Mouse (Mus musculus) olfactory bulb, adult 2 months (tissue): ENCODE measurements around the gene Frem2. TPM values are rescaled to one million over a fixed set of nuclear protein-coding genes. Genes with fewer than 3 reads are reported as not detected.

Source experiments
- H3K27ac ChIP-seq: fragments of 200-500 bp; 2 replicates; pipeline ENCODE4 v1.5.1; 2012; ENCODE audit warnings: low read depth, low read length; ENCODE audit not compliant: insufficient read depth
- H3K4me1 ChIP-seq: fragments of 200-500 bp; 2 replicates; pipeline ENCODE4 v1.6.1; 2012; ENCODE audit warnings: low read length; ENCODE audit not compliant: control insufficient read depth, insufficient read depth
- H3K4me3 ChIP-seq: fragments of 200-500 bp; 2 replicates; pipeline ENCODE4 v1.5.1; 2012; ENCODE audit warnings: mild to moderate bottlenecking, low read depth, low read length, moderate library complexity; ENCODE audit not compliant: insufficient read depth
- CTCF ChIP-seq: fragments of 200-500 bp; IDR thresholded peaks from 2 replicates; pipeline ENCODE4 v1.5.1; 2012; ENCODE audit warnings: low read depth, mild to moderate bottlenecking, low read length, moderate library complexity; ENCODE audit not compliant: insufficient read depth
- POLR2A ChIP-seq: fragments of 200-500 bp; IDR thresholded peaks from 2 replicates; pipeline ENCODE4 v1.6.1; 2012; ENCODE audit warnings: mild to moderate bottlenecking, low read depth, low read length, moderate library complexity; ENCODE audit not compliant: insufficient read depth
- whole genome bisulfite sequencing: fragments of 180-500 bp; shearing (Covaris S2); methylation state at CpG from one replicate; pipeline ENCODE4 v1.1.7; 2018; 5-methylcytosine and 5-hydroxymethylcytosine counted together
- polyA plus RNA-seq: library from polyadenylated mRNA; stranded (reverse); fragments of >200 nt; gene quantifications from 2 replicates; pipeline ENCODE4 v1.2.4, GENCODE M21; 2012; ENCODE audit warnings: low replicate concordance; ENCODE audit not compliant: missing spikeins, insufficient read depth, insufficient read length

Frem2 gene
- polyA plus RNA-seq, 1 experiment = not detected

GRCm38 (mm10) chr3:53486561-53486960 lies 170.6 kb downstream of the Frem2 start:
- no peak overlapping the region for H3K4me3 ChIP-seq
- TF ChIP-seq CTCF (no peak), POLR2A (no peak)
- WGBS = 88% methylated on average over 10 of the region's 10 CpGs

GRCm38 (mm10) chr3:53483414-53484059 lies 173.6 kb downstream of the Frem2 start:
- 87% methylated on average over 8 of the region's 8 CpGs for WGBS
- H3K4me3 ChIP-seq = no peak overlapping the region
- H3K27ac ChIP-seq = no peak overlapping the region
- H3K4me1 ChIP-seq = no peaks in the 10 kb centered on the region
- TF ChIP-seq POLR2A (no peak), CTCF (no peak)

More at GRCm38 (mm10) chr3:53486561-53486960, 170.6 kb downstream of the Frem2 start:
- Histone ChIP-seq H3K4me1 (peaks cover 6% of the 10 kb centered on the region; the same call in 1 of the 2 replicates), H3K27ac (no peak overlapping the region)

- no peaks in the 10 kb centered on the region for H3K4me1 ChIP-seq
- WGBS = 94% methylated on average over 30 of the region's 30 CpGs
These were observed 178.6 kb downstream of the Frem2 start for GRCm38 (mm10) chr3:53478419-53479046.

GRCm38 (mm10) chr3:53477468-53477867 lies 179.7 kb downstream of the Frem2 start:
- Histone ChIP-seq H3K4me3 (no peak overlapping the region), H3K27ac (no peak overlapping the region), H3K4me1 (no peaks in the 10 kb centered on the region)
- WGBS = 74% methylated on average over 17 of the region's 17 CpGs
- no peak for TF ChIP-seq POLR2A
- TF ChIP-seq CTCF = no peak

More at GRCm38 (mm10) chr3:53478419-53479046, 178.6 kb downstream of the Frem2 start:
- Histone ChIP-seq H3K4me3 (no peak overlapping the region), H3K27ac (no peak overlapping the region)
- TF ChIP-seq POLR2A = no peak
- TF ChIP-seq CTCF = no peak

- no peak for TF ChIP-seq POLR2A
- peak; percentile 40; the same call in 1 of the 2 replicates for TF ChIP-seq CTCF
These were observed 181.3 kb downstream of the Frem2 start for GRCm38 (mm10) chr3:53475889-53476288.

GRCm38 (mm10) chr3:53474179-53474578 lies 183.0 kb downstream of the Frem2 start:
- TF ChIP-seq POLR2A = no peak
- no peak for TF ChIP-seq CTCF
- Histone ChIP-seq H3K4me1 (no peaks in the 10 kb centered on the region), H3K4me3 (no peak overlapping the region), H3K27ac (no peak overlapping the region)
- 57% methylated on average over 4 of the region's 4 CpGs for WGBS

More at GRCm38 (mm10) chr3:53475889-53476288, 181.3 kb downstream of the Frem2 start:
- Histone ChIP-seq H3K4me3 (no peak overlapping the region), H3K27ac (no peak overlapping the region), H3K4me1 (no peaks in the 10 kb centered on the region)
- WGBS = 34% methylated on average over 6 of the region's 6 CpGs

GRCm38 (mm10) chr3:53472061-53472460 lies 185.1 kb downstream of the Frem2 start:
- WGBS = 96% methylated on average over 5 of the region's 5 CpGs
- Histone ChIP-seq H3K4me3 (no peak overlapping the region), H3K4me1 (peaks cover 2% of the 10 kb centered on the region), H3K27ac (no peak overlapping the region)
- TF ChIP-seq POLR2A (no peak), CTCF (no peak)

- Histone ChIP-seq H3K27ac (no peak overlapping the region), H3K4me1 (peaks cover 6% of the 10 kb centered on the region), H3K4me3 (no peak overlapping the region)
- WGBS = 84% methylated on average over 5 of the region's 5 CpGs
- TF ChIP-seq CTCF = no peak
- no peak for TF ChIP-seq POLR2A
These were observed 187.5 kb downstream of the Frem2 start for GRCm38 (mm10) chr3:53469650-53470049.

GRCm38 (mm10) chr3:53467356-53467755 lies 189.8 kb downstream of the Frem2 start:
- Histone ChIP-seq H3K4me1 (peaks cover 6% of the 10 kb centered on the region), H3K4me3 (no peak overlapping the region), H3K27ac (no peak overlapping the region)
- WGBS = 55% methylated on average over 5 of the region's 5 CpGs
- no peak for TF ChIP-seq POLR2A
- TF ChIP-seq CTCF = no peak
